Mouse (Mus musculus) small intestine, adult 2 months (tissue): ENCODE measurements around the gene Wfikkn2.

Experiments
- CTCF ChIP-seq: fragments of 200-500 bp; IDR thresholded peaks from 2 replicates; pipeline ENCODE4 v1.5.1; 2012; ENCODE audit warnings: low read depth, mild to moderate bottlenecking, control low read depth, inconsistent platforms, low read length, moderate library complexity, mixed read lengths; ENCODE audit not compliant: insufficient replicate concordance, insufficient read length; ENCODE audit errors: extremely low read depth
- POLR2A ChIP-seq: fragments of 200-500 bp; IDR thresholded peaks from 2 replicates; pipeline ENCODE4 v1.6.1; 2012; ENCODE audit warnings: low read depth, mild to moderate bottlenecking, control low read depth, inconsistent platforms, low read length, moderate library complexity

DNA sequence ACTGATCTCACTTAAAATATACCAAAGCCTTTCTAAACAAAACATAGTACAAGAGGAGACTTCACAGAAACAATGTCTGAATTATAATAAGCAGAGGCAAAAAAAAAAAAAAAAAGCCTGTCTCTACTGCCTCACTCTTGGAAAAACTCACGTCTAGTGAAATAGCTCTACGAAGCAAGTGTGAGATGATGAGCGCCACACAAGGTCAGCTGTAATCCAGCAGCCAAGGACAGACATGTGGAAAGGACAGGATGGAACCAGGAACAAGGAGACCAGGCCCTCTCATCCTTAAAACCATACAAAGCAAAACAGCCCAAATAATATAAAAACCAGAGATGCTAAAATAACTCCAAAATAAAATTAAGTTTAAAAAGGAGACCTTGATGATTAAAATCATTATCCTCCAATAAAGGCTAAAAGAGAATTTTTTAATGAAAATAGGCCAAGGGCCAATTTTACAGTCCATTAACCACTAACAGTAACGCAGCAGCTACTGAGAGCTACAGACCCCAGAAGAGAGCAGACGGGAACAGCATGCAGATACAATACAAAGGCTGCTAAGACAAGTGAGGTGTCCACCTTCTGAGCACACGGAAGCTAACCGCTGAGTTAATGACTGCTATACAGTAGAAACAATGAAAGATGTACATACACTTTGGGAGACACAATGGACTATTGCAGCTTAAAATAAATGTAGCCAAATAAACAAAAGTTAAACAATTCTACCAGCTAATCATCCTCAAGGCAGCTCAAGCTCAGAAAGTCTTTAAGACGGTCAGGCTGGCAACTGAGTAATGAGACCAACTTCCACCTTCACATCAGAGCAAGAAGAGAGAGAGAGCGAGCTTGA, 49.4 kb upstream of the Wfikkn2 start:
- TF ChIP-seq POLR2A (no peak), CTCF (no peak)
